Mouse (Mus musculus): ENCODE measurements at regions not wholly inside any gene's neighbourhood (a gene's known extent, or its start where the extent isn't known, plus 50 kb on each side); places are given as distances from the start of the nearest gene placed in this dataset.

DNA sequence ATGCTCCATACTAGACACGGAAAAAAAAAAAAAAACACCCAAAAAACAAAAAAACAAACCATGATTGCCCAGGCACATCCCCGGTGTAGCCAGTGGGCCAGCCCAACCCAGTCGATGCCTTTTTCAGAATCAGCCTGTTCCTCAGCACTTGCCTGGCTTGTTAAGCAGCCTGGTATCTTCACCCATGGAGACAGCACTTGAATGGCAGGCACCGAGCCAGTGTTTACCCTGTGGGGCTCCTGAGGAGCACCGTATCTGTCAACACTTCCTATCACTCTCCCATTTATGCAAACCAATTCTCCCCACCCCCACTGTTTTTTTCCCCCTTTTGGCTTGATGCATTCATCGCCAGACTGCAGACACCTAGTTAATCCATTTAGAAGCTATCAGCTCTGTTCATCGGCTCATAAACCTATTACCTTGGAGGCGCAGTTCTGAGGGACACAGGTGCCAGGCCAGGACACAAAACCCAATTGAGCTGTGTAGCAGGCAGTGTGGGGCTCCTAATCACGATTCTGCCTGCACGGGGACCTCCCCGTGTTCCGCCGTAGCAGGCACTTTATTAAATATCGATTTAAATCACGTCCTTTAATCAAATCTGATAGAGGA is 537.8 kb downstream of the Ofcc1 start:
- DNase-seq (ENCODE audit: extremely low spot score in 1 of 2, low spot score in 1 of 2) = no peak

DNA sequence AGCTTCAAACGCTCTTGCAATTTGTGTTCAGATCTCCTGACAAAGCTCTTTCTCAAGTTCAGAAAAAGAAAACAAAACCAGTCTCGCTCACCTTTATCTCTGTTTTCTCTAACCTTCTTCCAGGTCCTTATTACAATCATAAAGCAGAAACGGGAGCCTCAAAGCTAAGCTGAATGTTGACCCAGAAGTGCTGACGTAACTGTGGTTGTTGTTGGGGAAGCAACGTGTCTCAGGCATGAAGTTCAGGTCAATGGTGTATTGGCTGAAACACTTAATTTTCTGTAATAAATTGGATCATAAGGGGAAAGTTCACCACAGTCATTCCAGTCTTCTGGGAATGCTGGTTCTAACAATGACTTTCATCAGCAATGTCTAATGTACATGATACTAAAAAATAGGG is 586.7 kb downstream of the Ofcc1 start:
- DNase-seq (ENCODE audit: extremely low spot score in 1 of 2, low spot score in 1 of 2) = no peak

DNA sequence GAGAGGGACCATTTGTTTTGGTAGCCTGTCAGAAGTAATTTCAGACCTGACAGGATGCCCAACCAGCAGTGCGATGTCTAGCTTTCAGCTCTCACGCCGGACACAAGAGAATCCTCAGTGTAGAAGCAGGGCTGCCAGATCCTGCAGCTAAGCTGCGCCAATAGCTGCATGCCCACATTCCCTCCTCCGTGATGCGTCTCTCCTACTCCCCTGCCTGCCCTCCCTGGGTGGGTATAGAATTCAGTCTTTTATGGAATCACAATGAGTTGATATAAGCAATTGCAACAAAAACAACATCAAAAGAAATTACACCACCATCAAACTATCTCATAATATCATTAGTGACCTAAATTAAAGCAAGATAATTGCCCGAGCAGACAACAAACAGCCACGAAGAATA is 587.1 kb downstream of the Ofcc1 start:
- DNase-seq (ENCODE audit: extremely low spot score in 1 of 2, low spot score in 1 of 2) = peak in 1 of 2 experiments; percentile 2

DNA sequence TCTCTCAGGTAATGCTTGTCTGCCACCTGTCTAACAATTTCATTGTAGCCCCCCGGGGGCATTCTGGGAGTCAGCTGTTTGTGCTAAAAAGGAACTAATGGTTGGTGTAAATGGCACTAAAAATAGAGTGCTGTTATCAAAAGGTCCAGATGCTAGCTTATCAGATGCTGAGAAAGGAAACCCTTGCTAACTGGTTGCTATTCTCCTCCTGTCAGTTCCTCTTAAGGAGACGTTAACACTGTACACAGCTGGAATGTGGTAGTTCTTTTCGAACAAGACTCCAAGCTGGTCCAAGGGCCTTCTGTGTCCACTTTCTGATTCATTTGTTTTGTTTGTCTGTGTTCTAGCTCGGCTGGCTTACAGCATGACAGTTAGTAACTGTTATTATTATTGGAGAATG is 592.0 kb downstream of the Ofcc1 start:
- DNase-seq (ENCODE audit: extremely low spot score in 1 of 2, low spot score in 1 of 2) = no peak

DNA sequence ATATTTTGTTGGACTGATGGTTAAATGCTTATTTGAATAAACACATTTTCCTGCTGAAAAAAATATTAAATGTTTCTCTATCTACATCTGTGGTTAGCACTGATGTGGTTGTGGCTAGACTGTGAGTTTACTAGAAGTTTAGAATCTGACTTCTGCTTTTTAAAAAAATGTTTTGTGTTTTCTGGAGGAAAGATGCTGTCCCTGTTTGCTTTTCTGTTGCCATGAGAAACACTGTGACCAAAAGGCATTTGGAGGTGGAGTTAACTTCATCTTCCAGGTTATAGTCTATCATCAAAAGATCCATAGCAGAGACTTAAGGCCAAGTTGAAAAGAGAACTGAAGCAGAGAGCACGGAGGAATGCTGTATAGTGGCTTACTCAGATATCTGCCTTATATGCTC is 594.4 kb downstream of the Ofcc1 start:
- no peak for DNase-seq (ENCODE audit: extremely low spot score in 1 of 2, low spot score in 1 of 2)
